7 mouse cellular contexts compared by ENCODE assay signal in the genomic region with DNA sequence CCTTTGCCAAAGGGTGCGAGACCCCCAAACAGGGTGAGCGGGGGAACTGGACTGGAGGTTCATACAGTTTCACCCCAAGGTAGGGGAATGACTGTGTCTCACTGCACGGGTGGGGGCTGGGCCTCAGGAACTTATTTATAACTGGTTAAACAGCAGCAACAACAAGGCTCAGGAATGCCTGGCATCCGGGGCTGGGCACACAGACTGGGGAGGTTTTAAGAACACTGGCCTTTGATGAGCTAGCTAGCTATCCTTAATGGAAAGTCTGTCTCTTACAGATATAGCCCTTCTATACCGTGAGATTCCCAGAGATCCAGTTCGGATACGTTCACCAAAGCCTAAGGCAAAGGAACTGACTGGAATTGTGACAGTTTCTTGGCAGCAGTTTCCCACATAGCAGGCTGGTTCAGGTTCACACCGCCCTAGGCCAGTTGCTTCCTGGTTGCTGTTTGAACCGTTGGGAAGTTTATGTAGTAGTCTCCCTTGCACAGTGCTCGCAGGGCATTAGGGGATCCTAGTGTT. TPM values are rescaled to one million over a fixed set of nuclear protein-coding genes. Genes with fewer than 3 reads are reported as not detected.
DNase-seq lines count a peak whose midpoint lies in the region; ATAC-seq and TF ChIP-seq lines count a peak whose summit lies in the region.

No protein-coding gene starts in this region.

- POLR2A ChIA-PET in Patski (lab: Charles Lee): no interaction called here

- no peaks in the 10 kb centered on the region for H3K27me3 ChIP-seq in Patski
- H3K27me3 ChIP-seq in forebrain, embryonic 13.5 days: peaks cover 6% of the 10 kb centered on the region; the same call in 1 of the 2 replicates
- no peaks in the 10 kb centered on the region for H3K27me3 ChIP-seq in cerebellum, adult 2 months (ENCODE audit: control insufficient read depth, insufficient read depth, low read length)

- CTCF ChIA-PET in Patski (lab: Charles Lee): interaction anchor here (0.8 to 4.3 kb wide), 12 partner anchors 9 to 56 kb away, joined by 3 to 32 read pairs (median 4); partner anchors contain the start of genes AC124502.3, B4gat1 and Rin1

- no peak for TF ChIP-seq POLR2A in cerebellum, adult 2 months (IDR thresholded peaks at IDR 0.05; ENCODE audit: borderline replicate concordance, insufficient read depth, low read length)

- no peak for TF ChIP-seq CTCF in Patski (IDR thresholded peaks at IDR 0.05)
- TF ChIP-seq CTCF in cerebellum, adult 2 months (IDR thresholded peaks at IDR 0.05; ENCODE audit: borderline replicate concordance, insufficient read depth, low read depth, low read length): no peak

- H3K36me3 ChIP-seq in forebrain, embryonic 13.5 days (ENCODE audit: poor library complexity, severe bottlenecking): no peaks in the 10 kb centered on the region

- H3K27ac ChIP-seq in forebrain, embryonic 13.5 days: no peak overlapping the region
- H3K27ac ChIP-seq in cerebellum, adult 2 months (ENCODE audit: insufficient read depth, low read length): no peak overlapping the region

- 0 out of 2 replicates have a peak, but pooled peaks cover 8% of the 10 kb centered on the region for H3K4me1 ChIP-seq in forebrain, embryonic 13.5 days
- H3K4me1 ChIP-seq in cerebellum, adult 2 months (ENCODE audit: control insufficient read depth, insufficient read depth, low read length): no peaks in the 10 kb centered on the region

- H3K9ac ChIP-seq in forebrain, embryonic 13.5 days: 0 out of 2 replicates have a peak overlapping the region, but pooled peaks have one; percentile 14

- in situ Hi-C loops in Patski (cut with MboI; ENCODE audit: low pct_unique_long_range_greater_than_20kb): loop anchor here (5.0 kb wide), 1 partner anchor 56 kb away; no protein-coding TSS in a partner anchor

- H3K9me3 ChIP-seq in forebrain, embryonic 13.5 days (replicated peaks): no peaks in the 10 kb centered on the region

- no peak overlapping the region for H3K4me3 ChIP-seq in forebrain, embryonic 13.5 days
- no peak overlapping the region for H3K4me3 ChIP-seq in cerebellum, adult 2 months (replicated peaks; ENCODE audit: insufficient read depth, low read depth, low read length)

- 0 out of 2 replicates have a peak overlapping the region, but pooled peaks have one; percentile 0 for H3K4me2 ChIP-seq in forebrain, embryonic 13.5 days

- DNase-seq in Patski (ENCODE audit: low read depth, low spot score): no peak
- DNase-seq in kidney, adult 8-10 months: peak; percentile 58 to 59
- peak; percentile 62 for DNase-seq in lung, postnatal 36 days
- DNase-seq in cerebellum, adult 2 months: no peak
- no peak for DNase-seq in cerebellum, adult 18-20 months

- WGBS in forebrain, embryonic 13.5 days: 44% methylated on average over 10 of the region's 10 CpGs
- 28% methylated on average over 10 of the region's 10 CpGs for WGBS in cerebellum, adult 2 months

- ATAC-seq in Patski: peak; percentile 53
- ATAC-seq in forebrain, embryonic 13.5 days: 0 out of 2 replicates have a peak, but pooled peaks have one; percentile 10
- no peak for ATAC-seq in erythroid progenitor cell, adult 5-6 weeks (replicated peaks; ENCODE audit: low FRiP score, poor library complexity, severe bottlenecking)

RNA-seq across cellular contexts. Expression of gene Slc29a2, which starts 7.4 kb away (rescaled TPM):
- 15.8 TPM for polyA plus RNA-seq in Patski (2021)
- 6.9 and 8.3 TPM in 2 replicates for polyA plus RNA-seq in forebrain, embryonic 13.5 days (2015; fragmentation: Nextera tagmentation; extraction: Ambion mirVana)
- polyA plus RNA-seq in cerebellum, adult 2 months (2012; rRNA removed): 23.8 and 24.0 TPM in 2 replicates
- not detected in 2 replicates for total RNA-seq in erythroid progenitor cell, adult 5-6 weeks (2015; ENCODE audit: low replicate concordance)
- total RNA-seq in erythroid progenitor cell, adult 5-6 weeks (2017; ENCODE audit: low replicate concordance): not detected in 2 replicates

RNA-seq across cellular contexts. Expression of gene B4gat1, which starts 22.3 kb away (rescaled TPM):
- polyA plus RNA-seq in Patski (2021): 82.4 TPM
- 39.4 and 40.3 TPM in 2 replicates for polyA plus RNA-seq in forebrain, embryonic 13.5 days (2015; fragmentation: Nextera tagmentation; extraction: Ambion mirVana)
- 104 and 108 TPM in 2 replicates for polyA plus RNA-seq in cerebellum, adult 2 months (2012; rRNA removed)
- total RNA-seq in erythroid progenitor cell, adult 5-6 weeks (2015; ENCODE audit: low replicate concordance): not detected in 2 replicates
- total RNA-seq in erythroid progenitor cell, adult 5-6 weeks (2017; ENCODE audit: low replicate concordance): 0.68 TPM in 1 of 2 replicates, not detected in the other

RNA-seq across cellular contexts. Expression of gene AC124502.3, which starts 22.4 kb away (rescaled TPM):
- 1.7 TPM for polyA plus RNA-seq in Patski (2021)
- polyA plus RNA-seq in forebrain, embryonic 13.5 days (2015; fragmentation: Nextera tagmentation; extraction: Ambion mirVana): 3.2 and 3.4 TPM in 2 replicates
- 5.0 and 5.7 TPM in 2 replicates for polyA plus RNA-seq in cerebellum, adult 2 months (2012; rRNA removed)
- total RNA-seq in erythroid progenitor cell, adult 5-6 weeks (2015; ENCODE audit: low replicate concordance): 1.3 and 4.0 TPM in 2 replicates
- 2.1 TPM in 1 of 2 replicates, not detected in the other for total RNA-seq in erythroid progenitor cell, adult 5-6 weeks (2017; ENCODE audit: low replicate concordance)

RNA-seq across cellular contexts. Expression of gene Brms1, which starts 24.9 kb away (rescaled TPM):
- 56.8 TPM for polyA plus RNA-seq in Patski (2021)
- 56.0 and 63.2 TPM in 2 replicates for polyA plus RNA-seq in forebrain, embryonic 13.5 days (2015; fragmentation: Nextera tagmentation; extraction: Ambion mirVana)
- 17.6 and 20.8 TPM in 2 replicates for polyA plus RNA-seq in cerebellum, adult 2 months (2012; rRNA removed)
- 4.6 and 13.0 TPM in 2 replicates for total RNA-seq in erythroid progenitor cell, adult 5-6 weeks (2015; ENCODE audit: low replicate concordance)
- 4.5 and 10.9 TPM in 2 replicates for total RNA-seq in erythroid progenitor cell, adult 5-6 weeks (2017; ENCODE audit: low replicate concordance)

RNA-seq across cellular contexts. Expression of gene Npas4, which starts 26.2 kb away (rescaled TPM):
- 0.18 TPM for polyA plus RNA-seq in Patski (2021)
- 0.10 and 0.18 TPM in 2 replicates for polyA plus RNA-seq in forebrain, embryonic 13.5 days (2015; fragmentation: Nextera tagmentation; extraction: Ambion mirVana)
- 2.5 and 2.9 TPM in 2 replicates for polyA plus RNA-seq in cerebellum, adult 2 months (2012; rRNA removed)
- total RNA-seq in erythroid progenitor cell, adult 5-6 weeks (2015; ENCODE audit: low replicate concordance): not detected in 2 replicates
- not detected in 2 replicates for total RNA-seq in erythroid progenitor cell, adult 5-6 weeks (2017; ENCODE audit: low replicate concordance)

Comparison
In these comparisons a context has a peak if more than half of its experiments do, and no peak if none do; other contexts are left out.
1. DNase-seq: peak in kidney, adult 8-10 months (2 of 2) and lung, postnatal 36 days (single experiment); none in Patski (single experiment), cerebellum, adult 2 months (0 of 2) and cerebellum, adult 18-20 months (0 of 2).